1 mouse cellular context compared by ENCODE assay signal in genomic region chr4:133501514-133501913, GRCm38 (mm10).
TF ChIP-seq lines count a peak whose summit lies in the region.

No protein-coding gene starts in this region.

TF ChIP-seq in MEL, 35 proteins besides CTCF, POLR2A, EP300 and RAD21:
- TF ChIP-seq ETS1 (IDR thresholded peaks at IDR 0.05; ENCODE audit: low read depth, low read length) (peak; percentile 41; the same call in 1 of the 2 replicates), JUND (IDR thresholded peaks at IDR 0.05; ENCODE audit: low read depth, low read length) (no peak), MXI1 (IDR thresholded peaks at IDR 0.05; ENCODE audit: low read depth, low read length) (no peak), CHD1 (IDR thresholded peaks at IDR 0.05; ENCODE audit: low read depth, low read length) (no peak), KAT2A (conservative IDR thresholded peaks at IDR 0.05; ENCODE audit: low read depth, low read length) (no peak)
